ENCODE assay signal across 8 mouse cellular contexts in the genomic region with DNA sequence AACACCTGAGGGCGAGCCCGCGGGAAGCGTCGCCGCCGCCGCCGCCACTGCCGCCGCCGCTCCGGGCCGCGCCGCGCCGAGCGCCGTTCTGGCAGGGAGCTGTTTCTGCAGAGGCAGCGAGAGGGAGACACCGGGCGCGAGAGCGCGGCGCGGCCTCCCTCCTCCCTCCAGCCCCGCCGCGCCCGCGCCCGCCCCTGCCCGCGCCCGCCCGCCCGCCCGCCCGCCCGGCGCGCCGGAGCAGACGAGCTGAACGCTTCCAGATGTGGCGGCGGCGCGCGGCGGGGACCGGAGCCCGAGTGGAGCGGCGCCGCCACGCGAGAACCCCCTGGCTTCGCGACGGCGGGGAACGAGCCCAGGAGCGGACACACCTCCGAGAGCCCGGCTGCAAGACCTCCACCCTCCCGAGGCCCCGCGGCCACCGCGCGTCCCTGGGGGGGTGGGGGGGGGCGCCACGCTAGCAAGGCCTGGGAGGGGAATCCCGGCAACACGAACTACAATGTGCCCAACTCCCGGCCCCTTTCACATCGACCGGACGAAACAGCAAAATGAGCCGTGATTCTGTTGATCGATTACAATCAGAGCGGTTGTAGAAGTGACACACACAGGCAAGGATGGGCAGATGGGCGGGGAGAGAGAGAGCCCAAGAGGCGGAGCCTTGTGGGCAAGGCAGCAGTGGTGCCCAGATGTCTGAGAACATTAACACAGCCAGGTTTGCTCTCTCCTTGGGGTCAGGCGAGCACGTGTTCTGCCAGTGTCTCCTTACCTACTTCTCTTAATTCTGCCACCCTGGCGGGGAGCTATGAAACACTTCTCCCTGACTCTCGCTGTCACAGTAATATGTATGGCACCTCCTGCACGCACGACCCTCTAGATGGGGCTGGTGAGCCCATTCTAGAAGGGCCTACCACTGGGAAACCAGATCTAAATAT.
DNase-seq lines count a peak whose midpoint lies in the region; ATAC-seq and TF ChIP-seq lines count a peak whose summit lies in the region.

No protein-coding gene starts in this region.

- DNase-seq in adrenal gland, postnatal 10 days, result peak; percentile 78
- DNase-seq in embryo, embryonic 10 days (ENCODE audit: low spot score), result peak; percentile 88
- peak; percentile 25 for DNase-seq in gastrocnemius, postnatal 25 days
- peak; percentile 72 for DNase-seq in hindlimb bud, embryonic 11.5 days (ENCODE audit: extremely low spot score, low read depth, low spot score)
- DNase-seq in left cerebral cortex, adult 2 months (ENCODE audit: extremely low spot score in 1 of 2, low spot score in 2 of 2), result peak; percentile 58 to 75
- DNase-seq in lung, postnatal 36 days, result peak; percentile 72
- peak; percentile 77 for DNase-seq in right cerebral cortex, adult 18-20 months

- no peak for ATAC-seq in monocyte, adult 5-6 weeks (replicated peaks; ENCODE audit: insufficient number of reproducible peaks, low FRiP score, low TSS enrichment, poor library complexity, severe bottlenecking)

- peak; percentile 72 for TF ChIP-seq CTCF in left cerebral cortex, adult 2 months (IDR thresholded peaks at IDR 0.05)

- H3K27ac ChIP-seq in left cerebral cortex, adult 2 months, result peak overlapping the region; percentile 95

- intact Hi-C loops in left cerebral cortex, adult 2 months (cut with DNase I), result loop anchor here (2.0 to 5.0 kb wide), 7 partner anchors 66 to 481 kb away; a partner anchor contains a TSS

- H3K4me3 ChIP-seq in left cerebral cortex, adult 2 months, result peak overlapping the region; percentile 82

Comparison
In these comparisons a context has a peak if more than half of its experiments do, and no peak if none do; other contexts are left out.
1. DNase-seq: peak in every context shown above with its lines; median percentile 88 in embryo, embryonic 10 days; 78 in adrenal gland, postnatal 10 days; 77 in right cerebral cortex, adult 18-20 months; 72 in hindlimb bud, embryonic 11.5 days; 72 in lung, postnatal 36 days; 66 in left cerebral cortex, adult 2 months; 25 in gastrocnemius, postnatal 25 days.